Mouse (Mus musculus): ENCODE data around the gene Gm10073.

DNA sequence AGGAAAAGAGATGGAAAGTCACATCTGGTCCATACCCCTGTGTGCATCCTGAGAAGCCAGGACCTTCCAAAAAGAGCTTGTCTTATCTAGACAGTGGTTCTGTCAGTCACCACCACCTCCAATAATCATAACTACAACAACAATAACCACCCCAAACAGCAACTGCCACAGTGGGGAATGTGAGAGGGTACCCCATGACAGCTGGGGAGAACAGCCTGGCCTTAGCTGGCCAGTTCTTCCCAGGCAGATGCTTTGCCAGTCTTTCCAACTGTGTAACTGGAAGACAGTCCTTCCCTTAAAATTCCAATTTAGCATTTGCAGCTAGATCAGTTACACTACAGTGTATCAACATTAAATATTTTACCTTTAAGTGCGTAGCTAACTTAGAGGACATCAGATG lies 22.4 kb downstream of the Gm10073 start:
- TF ChIP-seq POLR2A (IDR thresholded peaks at IDR 0.05; ENCODE audit: low read depth, low read length), result no peak
- no peak for TF ChIP-seq MAX (IDR thresholded peaks at IDR 0.05; ENCODE audit: low read length)
- no peak for TF ChIP-seq EP300 (IDR thresholded peaks at IDR 0.05; ENCODE audit: low read length)
- no peak for TF ChIP-seq CTCF (conservative IDR thresholded peaks at IDR 0.05 in 1 of 2, IDR thresholded peaks at IDR 0.05 in 1 of 2; ENCODE audit: low read depth in 2 of 2, low read length in 2 of 2)
- no peak for TF ChIP-seq CHD2 (IDR thresholded peaks at IDR 0.05; ENCODE audit: low read length)
- no peak for TF ChIP-seq KAT2A (IDR thresholded peaks at IDR 0.05; ENCODE audit: insufficient replicate concordance, low read length)
- TF ChIP-seq RCOR1 (conservative IDR thresholded peaks at IDR 0.05; ENCODE audit: low read depth, low read length), result no peak
- no peak for TF ChIP-seq UBTF (IDR thresholded peaks at IDR 0.05; ENCODE audit: low read depth, low read length)
- no peak for TF ChIP-seq USF2 (conservative IDR thresholded peaks at IDR 0.05; ENCODE audit: low read depth, low read length)
- no peak for TF ChIP-seq MYC (IDR thresholded peaks at IDR 0.05; ENCODE audit: low read depth, low read length)
